Mouse (Mus musculus): ENCODE results near the gene Zic2.

The Zic2 gene

GRCm38 (mm10) chr14:122477971-122478573 is 2.8 kb downstream of the Zic2 start:
- no peak for DNase-seq

- DNase-seq, result no peak
Observed at GRCm38 (mm10) chr14:122478574-122479011, 3.4 kb downstream of the Zic2 start.

- no peak for DNase-seq
Observed at GRCm38 (mm10) chr14:122479461-122480109, 4.3 kb downstream of the Zic2 start.

GRCm38 (mm10) chr14:122480355-122480754 is 5.1 kb downstream of the Zic2 start:
- no peak for DNase-seq

- DNase-seq, result no peak
Observed at GRCm38 (mm10) chr14:122481181-122481580, 5.9 kb downstream of the Zic2 start.

GRCm38 (mm10) chr14:122482081-122483023 is 7.1 kb downstream of the Zic2 start:
- DNase-seq, result no peak

DNA sequence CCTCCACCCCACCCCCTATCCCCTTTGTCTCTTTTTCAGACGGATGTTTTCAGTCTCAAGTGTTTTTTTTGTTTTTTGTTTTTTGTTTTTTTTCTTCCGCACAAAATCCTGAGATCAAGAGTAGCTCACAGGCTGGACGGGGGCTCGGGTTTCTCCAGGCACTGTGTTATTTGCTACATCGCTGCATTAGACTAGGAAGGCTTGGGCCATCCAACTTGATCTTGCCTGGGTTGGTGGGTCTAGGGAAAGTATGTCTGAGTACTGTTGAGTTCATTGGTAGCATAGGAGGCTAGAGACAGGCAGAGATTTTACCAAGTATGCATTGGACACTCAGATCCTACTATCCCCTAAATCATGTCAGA is 7.8 kb downstream of the Zic2 start:
- no peak for DNase-seq

DNA sequence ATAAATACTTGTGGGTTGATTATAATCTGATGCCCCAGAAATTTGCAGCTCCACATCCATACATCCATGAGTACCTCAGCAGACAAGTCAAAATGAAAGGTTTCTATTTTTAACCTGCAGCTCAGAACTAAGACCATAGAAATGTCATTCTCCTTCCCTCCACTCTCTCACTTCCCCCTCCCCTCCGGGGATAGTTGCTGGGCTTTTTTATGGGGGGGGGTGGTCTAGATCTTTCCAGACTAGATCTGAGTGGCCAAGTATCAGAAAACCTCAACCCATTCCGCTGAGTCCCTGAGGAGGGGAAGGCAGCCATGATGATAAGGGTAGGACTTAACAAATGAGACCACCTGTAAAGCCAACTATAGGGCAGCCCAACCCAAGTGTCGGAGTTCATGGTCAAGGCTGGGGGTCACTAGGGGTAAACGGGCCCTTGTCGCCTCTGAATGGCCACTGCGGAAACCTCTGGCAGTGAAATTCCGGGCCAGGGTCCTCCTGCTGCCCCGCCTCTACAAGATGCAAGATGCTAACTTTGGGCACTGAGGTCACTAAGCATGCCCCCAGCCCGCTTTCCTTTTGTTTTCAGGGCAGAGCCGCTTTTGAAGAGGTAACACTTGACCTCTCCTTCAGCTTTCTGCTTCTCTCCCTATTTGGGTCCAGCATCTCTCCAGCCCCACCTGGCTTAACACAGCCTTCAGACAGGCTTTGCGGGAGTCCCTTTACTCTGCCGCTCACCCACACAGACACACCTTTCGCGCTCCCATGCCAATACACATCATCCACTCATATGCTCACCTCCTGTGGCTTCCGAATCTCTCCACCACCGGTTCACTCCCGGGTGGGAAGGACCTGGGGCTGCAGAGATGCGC is 8.6 kb downstream of the Zic2 start:
- DNase-seq, result no peak

DNA sequence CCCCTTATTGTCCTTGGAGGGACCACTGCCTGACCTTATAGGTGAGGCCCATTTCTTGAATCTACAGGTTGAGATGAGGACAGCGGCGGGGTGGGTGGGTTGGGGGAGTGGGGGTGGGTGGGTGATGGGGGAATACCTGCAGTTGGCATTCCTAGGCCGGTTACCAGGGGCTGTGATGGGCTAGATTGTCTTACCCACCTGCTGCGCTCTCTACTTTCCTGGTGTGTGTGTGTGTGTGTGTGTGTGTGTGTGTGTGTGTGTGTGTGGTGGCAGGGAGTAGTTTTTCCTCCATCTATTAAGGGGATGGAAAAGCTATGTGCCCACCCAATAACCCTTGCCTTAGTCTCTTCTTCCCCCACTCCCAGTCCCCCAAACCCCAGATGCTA is 9.2 kb downstream of the Zic2 start:
- DNase-seq, result no peak

DNA sequence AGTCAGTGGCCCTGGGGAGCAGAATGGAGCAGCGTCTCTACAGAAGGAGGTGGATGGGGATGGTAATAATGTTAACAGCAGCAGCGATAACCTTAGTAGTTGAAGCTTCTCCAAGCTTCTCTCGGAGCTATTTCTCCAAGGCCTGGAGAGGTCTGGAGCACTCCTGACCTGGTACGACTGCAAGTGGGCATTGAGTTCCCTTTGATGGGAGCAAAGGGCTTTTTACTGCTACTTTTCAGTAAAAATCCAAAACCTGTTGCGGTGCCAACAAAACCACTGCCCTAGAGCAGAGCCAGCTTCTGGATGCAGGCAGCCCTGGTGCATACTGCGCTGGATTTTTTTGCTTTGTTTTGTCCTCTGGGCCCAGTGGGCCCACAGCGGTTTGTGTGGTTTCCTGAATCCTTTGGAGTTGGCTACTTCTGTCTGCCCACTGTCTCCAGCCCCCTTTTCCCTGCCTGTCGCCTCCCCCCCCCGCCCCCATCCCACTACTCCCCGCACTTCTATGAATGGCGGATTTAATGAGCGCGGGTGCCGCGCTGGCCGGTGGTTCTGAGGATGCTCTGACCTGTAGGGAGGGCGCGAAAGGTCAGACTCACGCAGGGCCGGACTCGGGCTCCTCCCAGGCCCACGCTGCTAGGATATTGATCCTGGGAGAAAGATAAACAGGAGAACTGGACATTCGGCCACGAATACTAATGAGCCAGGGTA is 9.8 kb downstream of the Zic2 start:
- DNase-seq, result no peak

DNA sequence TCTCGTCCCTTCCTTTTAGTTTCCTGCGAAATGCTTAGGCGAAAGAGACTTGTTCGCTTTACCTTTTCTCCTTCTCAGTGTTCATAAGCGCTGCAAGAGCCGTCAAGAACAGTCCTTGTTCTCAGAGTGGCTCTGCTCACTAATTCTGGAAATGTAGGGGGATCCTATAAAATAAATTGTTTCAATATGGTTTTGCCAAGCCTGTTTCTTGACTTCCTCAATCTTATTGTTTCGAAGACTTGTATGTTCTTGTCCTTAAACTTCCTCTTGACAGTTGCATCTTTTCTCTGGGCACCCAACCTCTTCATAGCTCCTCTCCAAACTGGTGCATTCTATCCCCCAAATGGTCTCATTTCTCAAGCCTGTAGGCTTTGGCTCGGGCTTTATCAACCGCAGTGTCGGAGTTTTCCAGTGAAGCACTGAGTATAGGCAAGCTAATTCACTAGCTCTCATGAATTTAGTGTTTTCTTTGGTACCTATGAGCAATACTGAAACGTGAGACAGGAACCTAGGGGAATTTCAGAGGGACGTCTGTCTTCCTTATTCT is 10.5 kb downstream of the Zic2 start:
- DNase-seq, result no peak

DNA sequence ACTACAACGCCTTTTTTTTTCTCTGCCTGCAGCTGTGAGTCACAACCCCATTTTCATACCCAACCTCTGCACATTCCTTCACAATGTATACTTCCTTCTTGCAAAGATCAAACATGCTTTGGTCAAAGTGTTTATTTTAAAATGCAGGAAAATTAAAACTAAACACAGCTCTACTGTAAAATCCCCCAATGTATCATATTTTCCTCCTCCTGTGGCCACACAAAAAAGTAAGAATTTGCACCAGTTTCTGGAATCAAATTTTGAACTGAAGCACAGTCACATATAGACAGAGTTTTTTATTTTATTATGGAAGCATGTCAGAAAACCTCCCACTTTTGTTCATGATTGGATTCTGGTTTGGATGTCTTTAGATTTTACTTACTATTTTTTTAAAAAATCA is 11.4 kb downstream of the Zic2 start:
- no peak for DNase-seq

DNA sequence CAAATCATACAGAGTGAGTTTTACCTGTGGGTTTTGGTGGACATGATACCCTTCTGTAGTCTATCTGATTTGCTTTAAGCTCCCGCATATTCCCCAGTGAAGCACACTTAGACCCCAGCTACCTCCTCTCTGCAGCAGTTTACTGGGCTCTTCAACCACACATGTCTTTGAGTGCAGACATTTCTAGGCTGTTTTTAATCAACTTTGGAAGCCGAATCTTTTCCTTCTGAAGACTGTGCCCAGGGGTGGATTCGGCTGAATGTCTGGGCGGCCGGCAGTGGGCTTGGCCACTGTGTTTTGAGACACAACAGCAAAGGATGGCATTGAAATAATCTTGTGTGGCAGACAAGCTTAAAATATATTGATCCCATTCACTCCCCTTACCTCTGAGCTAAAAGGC is 12.1 kb downstream of the Zic2 start:
- DNase-seq, result no peak

- DNase-seq, result no peak
Observed at GRCm38 (mm10) chr14:122489041-122489440, 13.8 kb downstream of the Zic2 start.

DNA sequence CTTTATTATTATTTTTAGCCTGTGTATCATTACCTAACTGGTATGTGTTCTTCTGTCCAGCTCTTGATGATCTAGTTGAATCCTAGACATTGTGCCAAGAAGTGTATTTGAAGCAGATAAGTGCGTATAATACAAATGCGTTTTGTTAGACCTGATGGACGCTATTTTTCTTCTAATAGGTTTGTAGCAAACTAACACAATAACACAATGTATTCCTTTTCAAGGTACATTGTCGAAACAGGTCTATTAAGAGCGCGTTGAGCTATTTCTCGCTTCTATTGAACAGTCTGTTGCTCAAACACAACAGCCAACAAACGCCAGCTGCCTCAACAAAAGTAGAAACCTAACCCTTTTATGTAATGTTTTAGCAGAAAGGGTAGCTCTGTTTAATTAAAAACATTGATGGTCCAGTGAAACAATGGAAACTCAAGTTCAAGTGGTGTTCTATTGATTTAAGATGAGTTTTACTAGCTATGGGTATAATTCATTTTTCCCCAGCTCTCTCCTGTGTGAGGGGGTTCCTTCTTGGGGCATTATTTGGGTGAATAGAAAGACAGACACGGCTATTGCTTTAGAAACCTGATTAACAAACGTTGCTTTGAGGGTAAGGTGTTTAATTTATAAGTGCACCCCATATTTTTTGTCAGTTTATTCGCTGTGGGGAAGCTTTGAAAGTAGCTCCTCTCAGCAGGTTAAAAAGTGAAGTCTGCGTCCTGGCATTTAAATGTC is 14.6 kb downstream of the Zic2 start:
- no peak for DNase-seq

GRCm38 (mm10) chr14:122490441-122491328 is 15.4 kb downstream of the Zic2 start, which contains the start of gene Gm10837:
Gene Gm10837, plus strand, starts transcription at chr14:122490586.
- DNase-seq, result no peak

- DNase-seq, result no peak
Observed at GRCm38 (mm10) chr14:122491521-122491920, 16.3 kb downstream of the Zic2 start.

DNA sequence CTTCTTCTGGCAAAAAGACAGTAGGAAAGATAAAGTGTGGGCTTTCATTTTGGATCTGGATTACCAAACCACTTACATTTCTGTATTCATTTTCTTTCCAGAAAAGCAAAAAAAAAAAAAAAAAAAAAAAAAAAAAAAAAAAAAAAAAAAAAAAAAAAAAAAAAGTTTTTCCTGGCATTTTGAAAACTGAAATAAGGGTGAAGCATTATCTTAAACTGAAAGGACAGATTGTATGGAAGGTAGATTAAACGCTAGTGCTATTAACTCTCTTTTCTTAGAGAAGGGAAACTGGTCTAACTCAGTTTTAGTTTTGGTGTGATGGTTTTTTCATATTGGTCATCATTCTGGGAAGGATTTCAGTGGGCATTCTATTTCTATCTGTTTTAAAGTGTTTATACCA is 16.8 kb downstream of the Zic2 start:
- DNase-seq, result no peak

- no peak for DNase-seq
Observed at GRCm38 (mm10) chr14:122509058-122509457, 33.8 kb downstream of the Zic2 start.

GRCm38 (mm10) chr14:122511519-122511918 is 36.3 kb downstream of the Zic2 start:
- no peak for DNase-seq
